Comparison of ENCODE assay signal across 8 mouse cellular contexts in the genomic region with DNA sequence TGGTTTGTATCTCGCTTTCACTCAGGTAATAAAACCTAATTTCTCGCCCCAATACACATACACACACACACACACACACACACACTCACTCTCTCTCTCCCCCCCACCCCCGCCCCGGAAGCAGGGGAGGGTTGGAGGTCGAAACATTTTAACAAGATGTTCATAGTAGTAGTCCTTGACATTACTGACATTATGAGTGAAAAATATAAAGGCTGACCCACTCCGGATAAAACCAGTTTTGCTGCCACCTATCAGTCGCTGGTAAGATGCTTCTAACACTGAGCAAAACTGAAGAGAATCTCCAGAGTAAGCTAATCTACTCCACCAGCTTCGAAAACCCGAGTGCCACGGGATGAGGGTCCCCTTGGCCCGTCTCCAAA. TPM values are rescaled to one million over a fixed set of nuclear protein-coding genes. Genes with fewer than 3 reads are reported as not detected.
DNase-seq lines count a peak whose midpoint lies in the region; ATAC-seq and TF ChIP-seq lines count a peak whose summit lies in the region.

No protein-coding gene starts in this region.

- H3K4me1 ChIP-seq in lung, embryonic 14.5 days (ENCODE audit: insufficient read depth): peaks cover 12% of the 10 kb centered on the region
- H3K4me1 ChIP-seq in embryonic facial prominence, embryonic 11.5 days (ENCODE audit: control insufficient read depth, insufficient read depth, low read length): peaks cover 4% of the 10 kb centered on the region; the same call in 1 of the 2 replicates

- no peaks in the 10 kb centered on the region for H3K27me3 ChIP-seq in lung, embryonic 14.5 days (ENCODE audit: insufficient read depth, low read length)
- H3K27me3 ChIP-seq in embryonic facial prominence, embryonic 11.5 days (ENCODE audit: control insufficient read depth, insufficient read depth, low read length): no peaks in the 10 kb centered on the region

- no peak for ATAC-seq in lung, embryonic 14.5 days (ENCODE audit: insufficient read depth)
- no peak for ATAC-seq in embryonic facial prominence, embryonic 11.5 days (replicated peaks; ENCODE audit: insufficient number of reproducible peaks, low FRiP score, low TSS enrichment, low read depth)
- peak; percentile 10 for ATAC-seq in inflammation-experienced regulatory T-cells, adult 6 months

- 1% methylated on average over 11 of the region's 11 CpGs for WGBS in lung, embryonic 14.5 days
- WGBS in embryonic facial prominence, embryonic 11.5 days: 1% methylated on average over 11 of the region's 11 CpGs

- H3K9ac ChIP-seq in lung, embryonic 14.5 days: peak overlapping the region; percentile 79
- H3K9ac ChIP-seq in embryonic facial prominence, embryonic 11.5 days (replicated peaks; ENCODE audit: low read length): peak overlapping the region; percentile 83

- DNase-seq in lung, embryonic 14.5 days: no peak
- no peak for DNase-seq in lung, postnatal 14 days
- DNase-seq in embryonic facial prominence, embryonic 11.5 days (ENCODE audit: low spot score): no peak
- DNase-seq in naive thymus-derived CD4-positive, alpha-beta T cell, adult 2 months (ENCODE audit: low read depth): peak; percentile 69
- DNase-seq in testis, postnatal 14 days (ENCODE audit: low spot score): no peak
- no peak for DNase-seq in ovary, adult 18-20 months (ENCODE audit: low spot score)
- no peak for DNase-seq in layer of hippocampus, postnatal 36 days

- H3K4me2 ChIP-seq in lung, embryonic 14.5 days: peak overlapping the region; percentile 72
- peak overlapping the region; percentile 69 for H3K4me2 ChIP-seq in embryonic facial prominence, embryonic 11.5 days (ENCODE audit: low read depth, low read length)

- H3K4me3 ChIP-seq in lung, embryonic 14.5 days (ENCODE audit: low read depth, low read length): peak overlapping the region; percentile 77
- H3K4me3 ChIP-seq in embryonic facial prominence, embryonic 11.5 days (ENCODE audit: low read depth, low read length): peak overlapping the region; percentile 80

- H3K36me3 ChIP-seq in lung, embryonic 14.5 days (ENCODE audit: insufficient read depth): peaks cover 64% of the 10 kb centered on the region
- H3K36me3 ChIP-seq in embryonic facial prominence, embryonic 11.5 days (replicated peaks; ENCODE audit: control insufficient read depth, insufficient read depth, low read depth, low read length): peaks cover 2% of the 10 kb centered on the region

- no peaks in the 10 kb centered on the region for H3K9me3 ChIP-seq in lung, embryonic 14.5 days (ENCODE audit: low read depth, low read length)
- H3K9me3 ChIP-seq in embryonic facial prominence, embryonic 11.5 days (replicated peaks; ENCODE audit: control insufficient read depth, low read length): no peaks in the 10 kb centered on the region

- no peak for TF ChIP-seq CTCF in lung, embryonic 14.5 days (IDR thresholded peaks at IDR 0.05; ENCODE audit: low read depth)

- peak overlapping the region; percentile 96 for H3K27ac ChIP-seq in lung, embryonic 14.5 days (ENCODE audit: low read depth)
- peak overlapping the region; percentile 91 for H3K27ac ChIP-seq in embryonic facial prominence, embryonic 11.5 days (replicated peaks; ENCODE audit: low read depth, low read length)

RNA-seq across cellular contexts. Expression of a gene that starts 0.8 kb away (rescaled TPM):
- 265 and 275 TPM in 2 replicates for polyA plus RNA-seq in lung, embryonic 14.5 days (2014; fragmentation: Nextera tagmentation; extraction: Ambion mirVana)
- polyA plus RNA-seq in embryonic facial prominence, embryonic 11.5 days (2014; fragmentation: Nextera tagmentation; extraction: Ambion mirVana): 323 and 360 TPM in 2 replicates
- 100 to 1,000 TPM; 121 to 329 (median 129) TPM for polyA plus RNA-seq in inflammation-experienced regulatory T-cells, adult 6 months (2017; shearing (Covaris generic))
- 10 to 100 TPM; 21.0 to 21.1 TPM for total RNA-seq in layer of hippocampus, postnatal 36 days (2021)

RNA-seq across cellular contexts. Expression of a gene that starts 6.4 kb away (rescaled TPM):
- 254 and 261 TPM in 2 replicates for polyA plus RNA-seq in lung, embryonic 14.5 days (2014; fragmentation: Nextera tagmentation; extraction: Ambion mirVana)
- 318 and 328 TPM in 2 replicates for polyA plus RNA-seq in embryonic facial prominence, embryonic 11.5 days (2014; fragmentation: Nextera tagmentation; extraction: Ambion mirVana)
- polyA plus RNA-seq in inflammation-experienced regulatory T-cells, adult 6 months (2017; shearing (Covaris generic)): 100 to 1,000 TPM in 1 of 3 experiments, 10 to 100 TPM in 2; 19.1 to 147 (median 22.1) TPM
- 1 to 10 TPM; 3.8 to 5.2 TPM for total RNA-seq in layer of hippocampus, postnatal 36 days (2021)

RNA-seq across cellular contexts. Expression of a gene that starts 6.7 kb away (rescaled TPM):
- polyA plus RNA-seq in lung, embryonic 14.5 days (2014; fragmentation: Nextera tagmentation; extraction: Ambion mirVana): 38.3 and 39.7 TPM in 2 replicates
- polyA plus RNA-seq in embryonic facial prominence, embryonic 11.5 days (2014; fragmentation: Nextera tagmentation; extraction: Ambion mirVana): 38.6 and 39.9 TPM in 2 replicates
- polyA plus RNA-seq in inflammation-experienced regulatory T-cells, adult 6 months (2017; shearing (Covaris generic)): 10 to 100 TPM; 26.3 to 33.7 (median 32.2) TPM
- 10 to 100 TPM; 23.0 to 25.6 TPM for total RNA-seq in layer of hippocampus, postnatal 36 days (2021)

RNA-seq across cellular contexts. Expression of a gene that starts 21.8 kb away (rescaled TPM):
- polyA plus RNA-seq in lung, embryonic 14.5 days (2014; fragmentation: Nextera tagmentation; extraction: Ambion mirVana): 0.26 and 0.31 TPM in 2 replicates
- 0.74 and 0.97 TPM in 2 replicates for polyA plus RNA-seq in embryonic facial prominence, embryonic 11.5 days (2014; fragmentation: Nextera tagmentation; extraction: Ambion mirVana)
- polyA plus RNA-seq in inflammation-experienced regulatory T-cells, adult 6 months (2017; shearing (Covaris generic)): under 1 TPM; 0.63 to 0.82 (median 0.66) TPM
- total RNA-seq in layer of hippocampus, postnatal 36 days (2021): 1 to 10 TPM in 1 of 2 experiments, under 1 TPM in 1; 0.70 to 1.3 TPM

RNA-seq across cellular contexts. Expression of a gene that starts 22.1 kb away (rescaled TPM):
- 63.5 and 64.4 TPM in 2 replicates for polyA plus RNA-seq in lung, embryonic 14.5 days (2014; fragmentation: Nextera tagmentation; extraction: Ambion mirVana)
- 63.3 and 64.9 TPM in 2 replicates for polyA plus RNA-seq in embryonic facial prominence, embryonic 11.5 days (2014; fragmentation: Nextera tagmentation; extraction: Ambion mirVana)
- polyA plus RNA-seq in inflammation-experienced regulatory T-cells, adult 6 months (2017; shearing (Covaris generic)): 10 to 100 TPM; 17.8 to 23.6 (median 22.2) TPM
- total RNA-seq in layer of hippocampus, postnatal 36 days (2021): 10 to 100 TPM; 28.6 to 32.0 TPM
